Mouse (Mus musculus) midbrain, embryonic 15.5 days (tissue): ENCODE measurements around the gene Orc4. TPM values are rescaled to one million over a fixed set of nuclear protein-coding genes. Genes with fewer than 3 reads are reported as not detected.

Source experiments
- ATAC-seq: fragments of 200-750 bp; cut with Nextera tagmentation; replicated peaks from 2 replicates; pipeline ENCODE4 v1.8.0; 2017; ENCODE audit warnings: moderate TSS enrichment
- H3K27ac ChIP-seq: fragments of 300-500 bp; sonication (generic); 2 replicates; pipeline ENCODE4 v1.5.1; 2015; ENCODE audit warnings: mild to moderate bottlenecking, inconsistent platforms
- H3K27me3 ChIP-seq: fragments of 300-500 bp; sonication (generic); replicated peaks from 2 replicates; pipeline ENCODE4 v1.6.1; 2015; ENCODE audit warnings: inconsistent platforms
- H3K36me3 ChIP-seq: fragments of 300-500 bp; sonication (generic); replicated peaks from 2 replicates; pipeline ENCODE4 v1.6.1; 2015; ENCODE audit warnings: inconsistent platforms
- H3K4me1 ChIP-seq: fragments of 300-500 bp; sonication (generic); 2 replicates; pipeline ENCODE4 v1.6.1; 2015; ENCODE audit warnings: inconsistent platforms
- H3K4me2 ChIP-seq: fragments of 300-500 bp; sonication (generic); 2 replicates; pipeline ENCODE4 v1.6.1; 2015; ENCODE audit warnings: inconsistent platforms, mild to moderate bottlenecking, moderate library complexity
- H3K4me3 ChIP-seq: fragments of 300-500 bp; sonication (generic); 2 replicates; pipeline ENCODE4 v1.5.1; 2015; ENCODE audit warnings: mild to moderate bottlenecking, inconsistent platforms
- H3K9ac ChIP-seq: fragments of 300-500 bp; sonication (generic); 2 replicates; pipeline ENCODE4 v1.6.1; 2015; ENCODE audit warnings: mild to moderate bottlenecking, inconsistent platforms
- H3K9me3 ChIP-seq: fragments of 300-500 bp; sonication (generic); 2 replicates; pipeline ENCODE4 v1.6.1; 2016; ENCODE audit warnings: inconsistent platforms
- WGBS: fragments of 180-500 bp; shearing (Covaris S2); methylation state at CpG from one replicate; pipeline ENCODE4 v1.1.7; 2015; ENCODE audit warnings: mixed read lengths; 5-methylcytosine and 5-hydroxymethylcytosine counted together
- polyA plus RNA-seq: library from polyadenylated mRNA; unstranded; fragments of >200 nt; fragmentation: Nextera tagmentation; extraction: Ambion mirVana; gene quantifications from 2 replicates; pipeline ENCODE4 v1.2.1, GENCODE M21; 2015

The Orc4 gene
- polyA plus RNA-seq = 86.1 and 87.1 TPM in 2 replicates

DNA sequence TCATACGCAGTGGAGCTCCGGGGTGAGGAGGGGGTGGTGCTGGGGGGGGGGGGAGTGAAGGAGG, at the start of gene Orc4:
Gene Orc4, minus strand, starts transcription at position 26 of the 64 bp plus-strand sequence.
- Histone ChIP-seq H3K27me3 (no peaks in the 10 kb centered on the region), H3K4me1 (peaks cover 22% of the 10 kb centered on the region)
- 0% methylated on average over 2 of the region's 2 CpGs for WGBS

DNA sequence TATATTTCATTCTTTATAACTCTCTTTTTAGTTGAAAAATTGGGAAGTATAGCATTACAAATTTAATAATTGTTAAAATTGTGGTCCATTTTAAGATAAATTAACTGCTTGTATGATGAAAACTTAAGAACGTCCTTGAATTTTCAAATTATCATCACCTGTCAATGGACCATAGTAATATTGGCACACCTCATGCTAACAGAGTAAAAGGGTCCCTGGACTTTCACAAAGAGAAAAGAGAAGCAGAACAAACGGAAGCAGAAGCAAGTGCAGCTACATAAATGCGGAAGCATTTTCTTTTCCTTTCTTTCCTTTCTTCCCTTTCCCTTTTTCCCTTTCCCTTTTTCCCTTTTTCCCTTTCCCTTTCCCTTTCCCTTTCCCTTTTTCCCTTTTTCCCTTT, 40.2 kb upstream of the Orc4 start:
- no peaks in the 10 kb centered on the region for H3K27me3 ChIP-seq
- no peaks in the 10 kb centered on the region for H3K9me3 ChIP-seq
- H3K9ac ChIP-seq = no peak overlapping the region
- no peaks in the 10 kb centered on the region for H3K4me1 ChIP-seq
- no peak overlapping the region for H3K4me2 ChIP-seq
- no peaks in the 10 kb centered on the region for H3K36me3 ChIP-seq
- ATAC-seq = no peak
- no peak overlapping the region for H3K27ac ChIP-seq
- WGBS = 92% methylated on average over 3 of the region's 3 CpGs
- no peak overlapping the region for H3K4me3 ChIP-seq

More for the DNA sequence above, at the start of gene Orc4:
- H3K4me2 ChIP-seq = peak within 1 kb of the TSS; percentile 52
- H3K9ac ChIP-seq = peak within 1 kb of the TSS; percentile 85
- H3K36me3 ChIP-seq = no peaks in the 10 kb centered on the region
- H3K27ac ChIP-seq = peak within 1 kb of the TSS; percentile 97
- H3K9me3 ChIP-seq = no peaks in the 10 kb centered on the region
- peak within 1 kb of the TSS; percentile 92 for H3K4me3 ChIP-seq
- ATAC-seq = no peak

DNA sequence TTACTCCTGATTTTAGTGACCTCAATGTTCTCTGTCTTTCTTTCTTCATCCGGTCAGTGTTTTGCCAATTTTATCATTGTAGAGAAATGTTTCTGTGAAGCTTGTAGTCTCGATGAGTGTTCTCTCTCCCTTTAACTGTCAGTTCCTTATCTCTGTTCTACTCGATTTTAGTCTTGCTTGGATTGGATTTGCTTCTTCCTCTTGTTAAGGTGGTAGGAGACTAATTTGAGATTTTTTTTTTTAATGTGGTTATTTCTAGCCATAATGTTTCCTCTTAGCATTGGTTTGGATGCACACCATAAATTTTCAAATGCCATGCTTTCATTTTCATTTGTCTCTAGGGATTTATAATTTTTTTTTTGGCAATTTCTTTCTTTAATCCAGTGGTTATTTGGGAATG, 28.8 kb upstream of the Orc4 start:
- H3K4me3 ChIP-seq = no peak overlapping the region
- no peaks in the 10 kb centered on the region for H3K9me3 ChIP-seq
- H3K4me1 ChIP-seq = no peaks in the 10 kb centered on the region
- no peak overlapping the region for H3K9ac ChIP-seq
- no peak overlapping the region for H3K4me2 ChIP-seq
- ATAC-seq = no peak
- no peaks in the 10 kb centered on the region for H3K36me3 ChIP-seq
- 91% methylated on average over 3 of the region's 3 CpGs for WGBS
- H3K27ac ChIP-seq = no peak overlapping the region
- no peaks in the 10 kb centered on the region for H3K27me3 ChIP-seq

DNA sequence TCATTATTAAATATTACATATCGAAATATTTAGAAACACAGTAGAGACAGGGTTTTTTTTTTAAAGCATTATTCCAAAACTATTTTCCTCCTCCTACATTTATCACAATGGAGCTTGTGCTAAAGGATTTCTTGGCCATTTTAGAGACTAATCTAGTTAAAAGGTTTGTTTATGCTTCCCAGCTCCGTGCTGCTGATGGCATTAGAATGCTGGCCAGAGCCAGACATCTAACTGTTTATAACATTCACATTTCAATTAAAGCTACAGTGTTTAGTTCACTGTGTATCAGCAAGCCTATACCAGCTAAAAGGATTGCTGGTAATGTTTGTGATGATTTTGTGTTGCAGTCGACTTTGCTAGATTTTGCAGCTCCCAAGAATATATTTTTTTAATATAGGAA, 6.5 kb upstream of the Orc4 start:
- H3K27ac ChIP-seq = no peak overlapping the region
- no peaks in the 10 kb centered on the region for H3K27me3 ChIP-seq
- no peak overlapping the region for H3K4me3 ChIP-seq
- 70% methylated on average over 3 of the region's 3 CpGs for WGBS
- H3K36me3 ChIP-seq = no peaks in the 10 kb centered on the region
- H3K9me3 ChIP-seq = no peaks in the 10 kb centered on the region
- ATAC-seq = no peak
- H3K4me1 ChIP-seq = peaks cover 10% of the 10 kb centered on the region
- no peak overlapping the region for H3K9ac ChIP-seq
- no peak overlapping the region for H3K4me2 ChIP-seq

DNA sequence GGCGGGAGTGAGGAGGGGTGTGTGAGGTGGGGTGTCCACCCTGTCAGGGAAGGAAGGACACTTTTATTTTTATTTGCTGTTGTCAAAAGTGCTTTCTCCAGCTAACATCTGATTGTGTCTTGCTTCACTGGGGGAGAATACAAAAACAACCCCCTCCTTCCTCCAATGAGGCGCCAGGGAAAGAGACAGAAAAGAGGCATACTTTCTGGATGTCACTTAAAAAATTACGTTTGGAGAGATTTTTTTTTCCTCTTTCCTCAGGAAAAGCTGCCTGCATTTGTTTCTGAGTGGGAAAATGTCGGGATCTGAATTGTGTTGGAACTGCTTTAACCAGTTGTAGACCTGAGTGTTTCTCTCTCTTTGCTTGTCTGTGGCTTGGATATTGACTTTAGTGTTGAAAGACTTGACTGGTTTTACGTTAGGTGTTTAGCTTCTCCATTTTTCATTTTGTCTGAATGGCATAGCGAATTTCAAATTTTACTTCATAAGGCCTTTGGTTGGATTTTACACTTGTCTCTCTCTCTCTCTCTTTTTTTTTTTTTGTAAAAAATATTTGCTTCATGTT, 321 bp upstream of the Orc4 start:
- WGBS = 6% methylated on average over 6 of the region's 6 CpGs
- Histone ChIP-seq H3K9ac (peak overlapping the region; percentile 85), H3K9me3 (no peaks in the 10 kb centered on the region), H3K4me3 (peak overlapping the region; percentile 92), H3K4me2 (peak overlapping the region; percentile 52), H3K27me3 (no peaks in the 10 kb centered on the region), H3K36me3 (no peaks in the 10 kb centered on the region), H3K27ac (peak overlapping the region; percentile 97), H3K4me1 (peaks cover 22% of the 10 kb centered on the region)
- no peak for ATAC-seq

DNA sequence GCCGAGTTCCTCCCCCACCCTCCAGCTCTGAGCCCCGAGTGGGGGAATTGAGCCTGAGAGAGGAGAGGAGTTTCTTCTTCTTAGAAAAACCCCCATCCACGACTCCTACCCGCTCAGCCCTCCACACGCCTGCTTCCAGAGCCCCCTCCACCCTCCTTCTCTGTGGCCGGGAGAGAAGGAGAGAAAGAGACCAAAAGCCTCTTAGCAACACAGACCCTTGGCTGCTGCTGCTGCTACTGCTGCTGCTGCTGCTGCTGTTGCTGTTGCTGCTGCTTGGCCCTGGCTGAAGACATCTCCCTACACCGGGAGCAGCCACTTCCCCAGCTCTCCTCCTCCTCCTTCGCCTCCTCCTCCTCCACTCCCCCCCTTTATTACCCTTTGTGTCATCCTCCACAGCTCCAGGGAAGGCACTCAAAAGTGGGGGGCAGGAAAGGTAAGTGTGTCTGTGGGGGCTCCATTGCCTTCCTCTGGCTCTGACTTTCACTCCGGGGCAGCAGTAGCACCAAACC, 280 bp downstream of the Orc4 start:
- H3K4me3 ChIP-seq = peak overlapping the region; percentile 92
- H3K27me3 ChIP-seq = no peaks in the 10 kb centered on the region
- peak; percentile 83 for ATAC-seq
- under 1% methylated on average over 9 of the region's 9 CpGs for WGBS
- peak overlapping the region; percentile 52 for H3K4me2 ChIP-seq
- H3K9me3 ChIP-seq = no peaks in the 10 kb centered on the region
- peak overlapping the region; percentile 85 for H3K9ac ChIP-seq
- H3K27ac ChIP-seq = peak overlapping the region; percentile 97
- H3K4me1 ChIP-seq = peaks cover 22% of the 10 kb centered on the region
- no peaks in the 10 kb centered on the region for H3K36me3 ChIP-seq

DNA sequence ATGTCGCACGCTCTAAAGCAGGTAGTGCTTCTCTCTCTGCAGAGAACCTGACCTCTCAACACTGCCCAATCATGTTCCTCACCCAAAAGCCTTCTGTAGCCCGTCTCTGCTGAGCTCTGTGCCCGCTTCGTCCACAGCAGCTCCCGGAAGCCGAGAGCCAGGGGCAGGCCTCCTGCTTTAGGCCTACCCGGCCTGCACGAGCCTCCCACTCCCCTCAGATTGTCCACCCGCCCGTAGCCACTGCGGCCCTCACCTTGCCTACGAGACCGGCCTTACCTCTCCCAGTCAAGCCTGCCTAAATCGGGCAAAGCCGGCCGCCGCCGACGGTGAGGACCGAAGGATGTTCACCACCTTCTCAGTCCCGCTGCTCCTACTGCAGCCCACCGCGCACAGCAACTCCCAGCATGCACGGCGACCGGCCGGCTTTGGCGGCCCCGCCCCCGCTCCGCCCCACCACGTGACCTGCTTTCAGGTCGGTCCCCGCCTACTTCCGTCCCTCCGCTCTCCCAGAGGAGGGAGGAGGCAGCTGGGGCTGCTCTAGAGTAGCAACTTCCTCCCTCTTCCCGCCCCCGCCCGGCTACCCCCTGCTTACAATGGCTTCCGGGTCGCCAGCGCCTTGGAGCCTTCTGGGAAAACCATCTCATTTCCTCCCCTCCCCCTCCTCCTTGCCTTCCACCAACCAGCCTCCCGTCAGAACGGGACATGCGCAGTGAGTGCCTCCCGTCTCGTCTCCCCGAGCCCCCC, 1.1 kb downstream of the Orc4 start, which contains the start of gene Mbd5:
Gene Mbd5, plus strand, starts transcription at position 668 of the 744 bp plus-strand sequence.
- H3K27me3 ChIP-seq = no peaks in the 10 kb centered on the region
- ATAC-seq = peak; percentile 98
- 1% methylated on average over 47 of the region's 49 CpGs for WGBS
- peak within 1 kb of the TSS; percentile 75 for H3K4me2 ChIP-seq
- H3K36me3 ChIP-seq = no peaks in the 10 kb centered on the region
- peaks cover 22% of the 10 kb centered on the region for H3K4me1 ChIP-seq
- H3K9me3 ChIP-seq = no peaks in the 10 kb centered on the region
- peak within 1 kb of the TSS; percentile 92 for H3K4me3 ChIP-seq
- peak within 1 kb of the TSS; percentile 97 for H3K27ac ChIP-seq
- H3K9ac ChIP-seq = peak within 1 kb of the TSS; percentile 90

DNA sequence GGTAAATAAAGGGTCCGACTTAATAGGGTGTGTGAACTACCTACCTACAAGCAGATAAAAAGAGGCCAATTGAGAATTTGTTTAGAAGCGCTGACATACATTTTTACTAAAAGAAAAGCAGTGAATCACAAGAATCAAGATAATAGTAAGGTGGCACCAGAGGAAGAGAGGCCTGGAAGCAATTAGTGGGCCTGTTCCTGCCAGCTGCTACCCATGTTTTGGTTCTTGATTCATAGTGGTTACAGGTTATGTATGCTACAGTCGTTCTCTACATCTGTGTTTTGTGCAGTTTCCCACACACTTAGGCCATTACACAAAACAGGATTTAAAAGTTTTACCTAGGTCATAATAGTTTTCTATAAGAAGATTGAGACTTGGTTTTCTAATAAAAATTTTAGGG, 2.3 kb downstream of the Orc4 start:
- WGBS = 78% methylated on average over 3 of the region's 3 CpGs

DNA sequence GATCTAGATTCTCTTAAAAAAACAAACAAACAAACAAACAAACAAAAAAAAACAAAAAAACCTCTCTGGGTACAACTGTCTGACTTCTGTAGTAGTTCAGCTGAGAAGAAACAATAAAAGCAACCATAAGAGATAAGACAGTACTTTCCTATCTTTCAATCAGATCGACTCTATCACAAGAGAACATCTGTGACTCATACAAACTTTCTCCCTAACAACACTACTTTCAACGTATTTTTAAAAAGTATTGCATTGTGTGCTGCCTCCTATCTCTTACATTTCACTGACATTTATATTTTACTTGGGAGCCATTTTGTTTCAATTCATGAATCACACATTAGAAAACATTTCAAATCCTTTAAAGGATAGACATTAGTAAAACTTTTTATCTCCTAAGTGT, 15.0 kb downstream of the Orc4 start:
- H3K9me3 ChIP-seq = no peaks in the 10 kb centered on the region
- no peaks in the 10 kb centered on the region for H3K4me1 ChIP-seq
- H3K4me3 ChIP-seq = no peak overlapping the region
- H3K36me3 ChIP-seq = peaks cover 7% of the 10 kb centered on the region; the same call in 1 of the 2 replicates
- ATAC-seq = no peak
- 95% methylated on average over 2 of the region's 2 CpGs for WGBS
- H3K27ac ChIP-seq = no peak overlapping the region
- H3K9ac ChIP-seq = no peak overlapping the region
- no peaks in the 10 kb centered on the region for H3K27me3 ChIP-seq
- no peak overlapping the region for H3K4me2 ChIP-seq

More for the DNA sequence above, 2.3 kb downstream of the Orc4 start:
- no peak overlapping the region for H3K9ac ChIP-seq
- no peaks in the 10 kb centered on the region for H3K27me3 ChIP-seq
- H3K9me3 ChIP-seq = no peaks in the 10 kb centered on the region
- peaks cover 19% of the 10 kb centered on the region for H3K4me1 ChIP-seq
- H3K4me3 ChIP-seq = peak overlapping the region; percentile 92
- no peaks in the 10 kb centered on the region for H3K36me3 ChIP-seq
- no peak for ATAC-seq
- no peak overlapping the region for H3K27ac ChIP-seq
- peak overlapping the region; percentile 75 for H3K4me2 ChIP-seq

DNA sequence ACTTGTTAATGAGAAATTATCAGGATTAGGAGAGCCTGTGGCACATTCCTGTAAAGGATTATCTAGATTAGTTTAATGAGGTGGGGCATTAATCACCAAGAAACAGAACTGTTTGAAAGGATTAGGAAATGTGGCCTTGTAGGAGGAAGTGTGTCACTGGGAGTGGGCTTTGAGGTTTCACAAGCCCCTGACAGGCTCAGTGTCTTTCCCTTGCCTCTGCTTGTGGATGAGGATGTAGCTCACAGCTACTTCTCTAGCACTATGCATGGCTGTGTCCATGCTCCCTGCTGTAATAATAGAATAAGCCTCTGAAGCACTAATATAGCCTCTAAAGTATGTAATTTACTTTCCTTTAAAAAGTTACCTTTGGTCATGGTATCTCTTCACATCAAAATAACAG, 34.2 kb downstream of the Orc4 start:
- Histone ChIP-seq H3K27ac (no peak overlapping the region), H3K9ac (no peak overlapping the region), H3K36me3 (no peaks in the 10 kb centered on the region), H3K27me3 (no peaks in the 10 kb centered on the region), H3K4me3 (no peak overlapping the region), H3K4me1 (no peaks in the 10 kb centered on the region), H3K4me2 (no peak overlapping the region), H3K9me3 (no peaks in the 10 kb centered on the region)
- no peak for ATAC-seq

DNA sequence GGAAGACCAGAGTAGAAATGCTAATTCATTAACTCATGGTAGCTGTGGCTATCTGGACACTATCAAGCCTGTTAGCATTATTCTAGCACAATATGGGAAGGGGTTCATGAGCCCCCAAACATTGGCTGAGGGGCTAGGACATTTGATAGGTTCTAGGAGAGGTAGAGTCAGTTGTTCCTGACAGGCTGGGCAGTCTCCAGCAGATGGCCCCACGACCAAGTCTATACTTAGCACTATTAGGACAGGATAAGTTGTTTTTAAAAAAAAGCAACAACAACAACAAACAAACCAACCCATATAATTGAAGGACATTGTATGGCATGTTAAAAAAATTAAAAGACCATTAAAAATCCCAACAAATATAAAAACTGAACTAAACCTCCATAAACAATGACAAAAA, 35.9 kb downstream of the Orc4 start:
- Histone ChIP-seq H3K4me3 (no peak overlapping the region), H3K36me3 (no peaks in the 10 kb centered on the region)
- ATAC-seq = no peak

DNA sequence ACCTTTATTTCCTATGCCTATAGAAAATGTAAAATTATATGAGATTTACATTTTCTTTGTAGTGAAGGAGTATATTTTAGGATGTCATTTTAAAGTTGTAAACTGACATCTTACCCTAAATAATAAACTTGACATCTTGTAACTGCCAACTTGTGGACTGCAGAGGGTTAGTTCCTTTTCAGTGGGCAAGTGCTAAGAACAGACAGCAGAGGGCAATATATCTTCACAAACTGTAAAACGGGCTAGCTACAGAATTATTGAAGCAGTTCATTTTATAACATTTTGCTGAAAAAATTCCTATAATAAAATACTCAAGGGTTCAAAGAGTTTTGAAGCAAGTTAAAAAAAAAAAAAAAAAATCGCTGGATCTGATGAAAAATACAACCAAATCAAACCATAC, 41.2 kb downstream of the Orc4 start:
- Histone ChIP-seq H3K27ac (no peak overlapping the region), H3K4me3 (no peak overlapping the region), H3K27me3 (no peaks in the 10 kb centered on the region), H3K9ac (no peak overlapping the region), H3K9me3 (no peaks in the 10 kb centered on the region), H3K4me2 (no peak overlapping the region), H3K36me3 (peaks cover 7% of the 10 kb centered on the region; the same call in 1 of the 2 replicates), H3K4me1 (no peaks in the 10 kb centered on the region)
- WGBS = 60% methylated on average over 2 of the region's 2 CpGs
- ATAC-seq = no peak

More for the DNA sequence above, 35.9 kb downstream of the Orc4 start:
- 76% methylated on average over 1 of the region's 1 CpGs for WGBS
- H3K4me2 ChIP-seq = no peak overlapping the region
- H3K9ac ChIP-seq = no peak overlapping the region
- no peaks in the 10 kb centered on the region for H3K27me3 ChIP-seq
- no peak overlapping the region for H3K27ac ChIP-seq
- H3K9me3 ChIP-seq = no peaks in the 10 kb centered on the region
- no peaks in the 10 kb centered on the region for H3K4me1 ChIP-seq

DNA sequence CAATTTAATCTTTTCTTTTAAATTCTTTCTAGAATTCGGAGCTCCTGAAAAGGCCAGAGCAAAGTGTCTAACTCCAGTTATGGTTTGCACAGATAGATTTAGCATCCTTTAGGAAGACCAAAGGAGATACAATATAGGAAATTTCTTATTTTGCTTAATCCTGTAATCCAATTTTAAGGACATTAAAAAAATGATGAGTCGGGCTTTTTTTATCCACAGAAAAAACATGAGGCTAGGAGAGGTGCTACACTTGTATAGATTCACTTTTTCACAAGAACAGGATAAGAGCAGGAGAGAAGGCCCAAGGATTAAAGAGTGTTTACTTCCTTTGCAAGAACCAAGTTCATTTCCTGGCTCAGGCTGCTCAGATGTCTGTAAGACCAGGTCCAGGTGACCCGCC, 54.9 kb downstream of the Orc4 start:
- no peak overlapping the region for H3K9ac ChIP-seq
- H3K27ac ChIP-seq = no peak overlapping the region
- no peak overlapping the region for H3K4me2 ChIP-seq
- H3K9me3 ChIP-seq = no peaks in the 10 kb centered on the region
- ATAC-seq = no peak
- H3K4me1 ChIP-seq = no peaks in the 10 kb centered on the region
- peaks cover 10% of the 10 kb centered on the region; the same call in 1 of the 2 replicates for H3K36me3 ChIP-seq
- no peaks in the 10 kb centered on the region for H3K27me3 ChIP-seq
- H3K4me3 ChIP-seq = no peak overlapping the region
- WGBS = 85% methylated on average over 3 of the region's 3 CpGs
